Mouse (Mus musculus) heart, embryonic 12.5 days (tissue): ENCODE results near the gene Sim2. TPM values are rescaled to one million over a fixed set of nuclear protein-coding genes. Genes with fewer than 3 reads are reported as not detected.

Experiments used
- ATAC-seq: fragments of 200-750 bp; cut with Nextera tagmentation; 2 replicates; pipeline ENCODE4 v1.8.0; 2017; ENCODE audit warnings: moderate TSS enrichment, moderate library complexity; ENCODE audit not compliant: insufficient number of reproducible peaks, low FRiP score
- H3K27ac ChIP-seq: fragments of 300-500 bp; sonication (generic); 2 replicates; pipeline ENCODE4 v1.5.1; 2016; ENCODE audit warnings: mild to moderate bottlenecking, moderate library complexity; ENCODE audit not compliant: poor library complexity, severe bottlenecking
- H3K27me3 ChIP-seq: fragments of 300-500 bp; sonication (generic); replicated peaks from 2 replicates; pipeline ENCODE4 v1.6.1; 2016; ENCODE audit warnings: mild to moderate bottlenecking, moderate library complexity
- H3K36me3 ChIP-seq: fragments of 300-500 bp; sonication (generic); 2 replicates; pipeline ENCODE4 v1.6.1; 2016; ENCODE audit warnings: mild to moderate bottlenecking, moderate library complexity
- H3K4me1 ChIP-seq: fragments of 300-500 bp; sonication (generic); replicated peaks from 2 replicates; pipeline ENCODE4 v1.6.1; 2016; ENCODE audit warnings: mild to moderate bottlenecking
- H3K4me2 ChIP-seq: fragments of 300-500 bp; sonication (generic); 2 replicates; pipeline ENCODE4 v1.6.1; 2016; ENCODE audit warnings: mild to moderate bottlenecking, moderate library complexity
- H3K4me3 ChIP-seq: fragments of 300-500 bp; sonication (generic); 2 replicates; pipeline ENCODE4 v1.5.1; 2016; ENCODE audit warnings: mild to moderate bottlenecking
- H3K9ac ChIP-seq: fragments of 300-500 bp; sonication (generic); 2 replicates; pipeline ENCODE4 v1.6.1; 2016; ENCODE audit warnings: mild to moderate bottlenecking, moderate library complexity
- H3K9me3 ChIP-seq: fragments of 300-500 bp; sonication (generic); replicated peaks from 2 replicates; pipeline ENCODE4 v1.6.1; 2016; ENCODE audit warnings: mild to moderate bottlenecking, moderate library complexity
- WGBS: fragments of 180-500 bp; shearing (Covaris S2); methylation state at CpG from one replicate; pipeline ENCODE4 v1.1.7; 2016; 5-methylcytosine and 5-hydroxymethylcytosine counted together
- polyA plus RNA-seq: library from polyadenylated mRNA; unstranded; fragments of >200 nt; fragmentation: Nextera tagmentation; extraction: Ambion mirVana; gene quantifications from 2 replicates; pipeline ENCODE4 v1.2.1, GENCODE M21; 2016

Gene Sim2
- polyA plus RNA-seq, 1 experiment from 2014 or later, result not detected

DNA sequence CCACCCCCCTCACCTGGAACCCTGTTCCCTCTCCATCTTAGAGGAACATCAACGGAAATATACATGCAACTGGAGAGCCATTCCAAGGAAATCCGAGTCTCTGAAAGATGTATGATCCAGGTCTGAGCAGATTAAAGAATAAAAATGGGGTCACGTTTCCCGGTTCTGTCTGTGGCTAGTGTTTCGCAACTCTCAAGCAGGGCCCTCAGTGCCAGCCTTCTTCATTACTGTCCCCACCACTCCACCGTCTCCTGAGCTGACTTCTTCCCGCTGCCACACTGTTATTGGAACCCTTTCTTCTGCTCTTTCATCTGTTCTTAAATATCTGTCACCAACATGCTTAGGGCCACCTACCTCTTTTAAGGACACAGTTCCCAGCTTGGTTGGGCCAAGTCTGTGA, 28.4 kb downstream of the Sim2 start:
- 74% methylated on average over 7 of the region's 7 CpGs for WGBS
- H3K4me3 ChIP-seq, result no peak overlapping the region
- no peak overlapping the region for H3K27ac ChIP-seq
- no peaks in the 10 kb centered on the region for H3K9me3 ChIP-seq
- H3K9ac ChIP-seq, result no peak overlapping the region
- no peaks in the 10 kb centered on the region for H3K36me3 ChIP-seq
- no peak for ATAC-seq
- H3K27me3 ChIP-seq, result peaks cover 54% of the 10 kb centered on the region
- H3K4me1 ChIP-seq, result no peaks in the 10 kb centered on the region; the same call in 1 of the 2 replicates
- no peak overlapping the region for H3K4me2 ChIP-seq

- Histone ChIP-seq H3K4me2 (no peak overlapping the region), H3K4me3 (no peak overlapping the region), H3K9ac (no peak overlapping the region), H3K36me3 (no peaks in the 10 kb centered on the region), H3K4me1 (no peaks in the 10 kb centered on the region; the same call in 1 of the 2 replicates), H3K27me3 (peaks cover 54% of the 10 kb centered on the region), H3K9me3 (no peaks in the 10 kb centered on the region), H3K27ac (no peak overlapping the region)
- no peak for ATAC-seq
- 67% methylated on average over 9 of the region's 9 CpGs for whole genome bisulfite sequencing
These were observed 30.0 kb downstream of the Sim2 start for GRCm38 (mm10) chr16:94114693-94115092.

DNA sequence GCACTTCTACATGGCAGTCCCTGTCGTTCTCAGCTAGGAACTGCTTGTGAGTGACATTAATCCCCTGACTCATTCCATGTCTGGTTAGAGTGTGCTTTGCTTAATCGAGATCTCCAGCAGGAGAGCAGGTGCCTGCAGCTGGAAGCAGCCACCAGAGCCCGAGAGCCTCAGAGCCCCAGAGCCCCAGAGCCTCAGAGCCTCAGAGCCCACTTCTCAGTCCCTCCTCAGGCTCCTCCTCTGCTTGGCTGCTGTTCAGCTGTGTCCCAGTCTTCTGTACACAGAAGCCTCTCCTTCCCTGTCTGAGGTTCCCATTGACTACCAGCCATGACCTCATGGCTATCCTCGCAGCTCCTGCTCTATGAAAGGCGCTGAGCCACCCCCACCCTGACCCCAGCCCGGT, 32.6 kb downstream of the Sim2 start:
- H3K27me3 ChIP-seq, result peaks cover 66% of the 10 kb centered on the region
- H3K9ac ChIP-seq, result no peak overlapping the region
- no peaks in the 10 kb centered on the region for H3K36me3 ChIP-seq
- H3K4me1 ChIP-seq, result no peaks in the 10 kb centered on the region; the same call in 1 of the 2 replicates
- no peak overlapping the region for H3K4me3 ChIP-seq
- no peak overlapping the region for H3K27ac ChIP-seq
- ATAC-seq, result no peak
- 57% methylated on average over 6 of the region's 6 CpGs for WGBS
- H3K9me3 ChIP-seq, result no peaks in the 10 kb centered on the region
- H3K4me2 ChIP-seq, result no peak overlapping the region

DNA sequence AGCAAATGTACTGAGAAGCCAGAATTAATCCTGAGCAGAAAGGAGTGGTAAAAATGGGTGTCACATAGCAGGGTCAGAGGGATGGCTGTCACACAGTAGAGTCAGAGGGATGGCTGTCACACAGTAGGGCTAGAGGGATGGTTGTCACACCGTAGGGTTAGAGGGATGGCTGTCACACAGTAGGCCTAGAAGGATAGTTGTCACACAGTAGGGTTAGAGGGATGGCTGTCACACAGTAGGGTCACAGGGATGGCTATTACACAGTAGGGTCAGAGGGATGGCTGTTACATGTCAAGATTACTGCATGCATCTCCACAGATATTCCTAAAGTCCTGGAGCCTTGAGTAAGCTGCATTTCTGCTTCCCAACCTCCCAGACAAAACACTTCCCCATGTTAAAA, 33.7 kb downstream of the Sim2 start:
- Histone ChIP-seq H3K4me3 (no peak overlapping the region), H3K27me3 (peaks cover 66% of the 10 kb centered on the region), H3K36me3 (no peaks in the 10 kb centered on the region), H3K27ac (no peak overlapping the region), H3K9ac (no peak overlapping the region), H3K4me2 (no peak overlapping the region), H3K9me3 (no peaks in the 10 kb centered on the region), H3K4me1 (no peaks in the 10 kb centered on the region; the same call in 1 of the 2 replicates)
- 82% methylated on average over 1 of the region's 1 CpGs for WGBS
- no peak for ATAC-seq

GRCm38 (mm10) chr16:94122347-94122746, 37.6 kb downstream of the Sim2 start:
- Histone ChIP-seq H3K9ac (no peak overlapping the region), H3K27ac (no peak overlapping the region), H3K36me3 (no peaks in the 10 kb centered on the region), H3K9me3 (no peaks in the 10 kb centered on the region), H3K4me1 (peaks cover 14% of the 10 kb centered on the region), H3K4me3 (no peak overlapping the region), H3K4me2 (no peak overlapping the region), H3K27me3 (peaks cover 76% of the 10 kb centered on the region)
- WGBS, result 78% methylated on average over 3 of the region's 3 CpGs
- no peak for ATAC-seq

DNA sequence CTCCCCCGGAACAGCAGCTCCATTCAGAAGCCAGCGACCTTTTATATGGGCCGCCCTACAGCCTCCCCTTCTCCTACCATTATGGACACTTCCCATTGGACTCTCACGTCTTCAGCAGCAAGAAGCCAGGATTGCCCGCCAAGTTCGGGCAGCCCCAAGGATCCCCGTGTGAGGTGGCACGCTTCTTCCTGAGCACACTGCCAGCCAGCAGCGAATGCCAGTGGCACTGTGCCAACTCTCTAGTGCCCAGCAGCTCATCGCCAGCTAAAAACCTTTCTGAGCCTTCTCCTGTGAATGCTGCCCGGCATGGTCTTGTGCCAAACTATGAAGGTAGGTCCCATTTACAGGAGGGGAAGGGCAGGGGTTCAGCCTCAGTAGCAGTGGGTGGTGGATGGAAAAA, 38.5 kb downstream of the Sim2 start:
- ATAC-seq, result no peak
- no peaks in the 10 kb centered on the region for H3K36me3 ChIP-seq
- no peak overlapping the region for H3K9ac ChIP-seq
- no peak overlapping the region for H3K4me3 ChIP-seq
- no peaks in the 10 kb centered on the region for H3K9me3 ChIP-seq
- H3K4me2 ChIP-seq, result no peak overlapping the region
- WGBS, result 73% methylated on average over 11 of the region's 11 CpGs
- H3K27me3 ChIP-seq, result peaks cover 72% of the 10 kb centered on the region
- no peak overlapping the region for H3K27ac ChIP-seq
- H3K4me1 ChIP-seq, result peaks cover 14% of the 10 kb centered on the region

DNA sequence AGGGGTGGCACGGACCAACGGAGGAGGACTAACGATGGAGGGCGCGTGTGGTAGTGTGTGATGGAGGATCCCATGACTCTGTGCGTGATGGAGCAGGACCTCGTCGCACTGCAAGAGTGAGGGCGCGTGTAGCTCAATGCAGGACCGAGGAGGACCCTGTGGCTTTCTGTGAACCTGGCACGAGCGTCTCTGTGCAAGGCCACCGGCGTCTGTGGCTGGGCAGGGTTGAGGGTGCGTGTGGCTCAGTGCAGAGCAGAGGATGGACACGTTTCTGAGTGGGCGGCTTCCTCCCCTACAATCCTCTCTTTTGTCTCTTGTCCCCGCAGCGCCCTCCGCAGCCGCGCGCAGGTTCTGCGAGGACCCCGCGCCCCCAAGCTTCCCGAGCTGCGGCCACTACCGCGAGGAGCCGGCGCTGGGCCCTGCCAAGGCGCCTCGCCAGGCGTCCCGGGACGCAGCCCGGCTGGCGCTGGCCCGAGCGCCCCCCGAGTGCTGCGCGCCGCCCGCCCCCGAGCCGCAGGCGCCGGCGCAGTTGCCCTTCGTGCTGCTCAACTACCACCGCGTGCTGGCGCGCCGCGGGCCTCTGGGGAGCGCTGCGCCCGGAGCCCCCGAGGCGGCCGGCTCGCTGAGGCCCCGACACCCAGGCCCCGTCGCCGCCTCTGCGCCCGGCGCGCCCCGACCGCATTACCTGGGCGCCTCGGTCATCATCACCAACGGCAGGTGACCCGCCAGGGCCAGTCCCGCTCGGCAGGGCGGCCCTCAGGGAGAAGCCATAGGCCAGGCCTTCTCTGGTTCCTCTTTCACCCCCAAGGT, 40.6 kb downstream of the Sim2 start:
- WGBS, result 2% methylated on average over 81 of the region's 83 CpGs
- H3K4me2 ChIP-seq, result peak overlapping the region; percentile 99
- H3K27me3 ChIP-seq, result peaks cover 65% of the 10 kb centered on the region
- H3K4me3 ChIP-seq, result peak overlapping the region; percentile 52
- no peaks in the 10 kb centered on the region for H3K36me3 ChIP-seq
- no peak overlapping the region for H3K27ac ChIP-seq
- H3K9ac ChIP-seq, result peak overlapping the region; percentile 62
- H3K9me3 ChIP-seq, result no peaks in the 10 kb centered on the region
- H3K4me1 ChIP-seq, result peaks cover 18% of the 10 kb centered on the region
- peak; percentile 36; the same call in 1 of the 2 replicates for ATAC-seq

DNA sequence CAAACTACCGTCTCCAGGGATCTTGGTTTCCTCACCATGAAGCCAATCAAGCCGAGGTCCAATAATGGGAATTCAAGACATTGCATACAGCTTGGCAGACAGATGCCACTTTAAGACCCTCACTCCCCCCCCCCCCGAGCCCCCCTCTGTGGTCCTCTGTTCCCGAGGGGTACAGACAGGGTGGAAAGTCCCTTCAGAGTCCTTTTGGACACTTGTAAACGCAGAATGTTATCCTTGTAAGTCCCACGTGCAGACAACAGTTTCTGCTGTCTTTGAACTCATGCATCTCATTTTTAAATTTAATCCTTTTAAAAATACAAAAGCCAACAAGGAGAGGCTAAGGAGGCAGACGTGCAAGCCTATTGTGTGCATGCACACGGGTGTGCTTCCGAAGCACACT, 41.5 kb downstream of the Sim2 start:
- Histone ChIP-seq H3K4me1 (peaks cover 18% of the 10 kb centered on the region), H3K9me3 (no peaks in the 10 kb centered on the region), H3K36me3 (no peaks in the 10 kb centered on the region), H3K27me3 (peaks cover 58% of the 10 kb centered on the region), H3K9ac (no peak overlapping the region), H3K27ac (no peak overlapping the region), H3K4me2 (peak overlapping the region; percentile 99; the same call in 1 of the 2 replicates), H3K4me3 (no peak overlapping the region)
- ATAC-seq, result no peak
- WGBS, result 53% methylated on average over 9 of the region's 9 CpGs

DNA sequence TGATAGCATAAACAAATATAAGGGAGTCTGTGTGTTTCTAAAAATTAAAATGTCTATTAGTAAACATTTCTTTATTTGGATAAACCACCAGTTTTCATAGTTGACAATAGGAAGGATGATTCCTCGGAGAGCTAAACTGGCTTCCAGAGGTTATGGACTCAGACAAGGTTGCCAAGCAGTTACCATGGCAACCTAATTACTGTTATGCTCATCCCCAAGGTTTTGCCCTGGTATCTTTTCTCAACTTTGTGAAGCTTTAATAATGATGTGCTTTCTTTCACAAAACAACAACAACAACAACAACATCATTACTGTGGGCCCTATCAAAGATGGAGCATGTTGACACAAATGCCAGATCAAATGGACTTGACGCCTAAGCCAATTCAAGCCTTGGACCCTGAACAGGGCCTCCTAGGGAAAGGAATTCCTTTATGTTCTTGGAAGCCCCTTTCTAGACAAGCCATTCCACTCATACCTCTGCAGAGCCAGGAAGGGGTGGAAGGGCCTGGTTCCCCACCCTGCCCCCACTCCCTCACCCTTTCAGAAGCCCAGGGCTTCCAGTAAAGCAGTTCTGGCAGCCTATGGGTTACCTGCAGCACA, 43.6 kb downstream of the Sim2 start:
- Histone ChIP-seq H3K9me3 (no peaks in the 10 kb centered on the region), H3K27ac (no peak overlapping the region), H3K4me3 (no peak overlapping the region), H3K4me1 (peaks cover 18% of the 10 kb centered on the region), H3K4me2 (no peak overlapping the region), H3K9ac (no peak overlapping the region), H3K36me3 (peaks cover 7% of the 10 kb centered on the region; the same call in 1 of the 2 replicates), H3K27me3 (peaks cover 40% of the 10 kb centered on the region)
- ATAC-seq, result no peak
- WGBS, result 59% methylated on average over 2 of the region's 2 CpGs

- no peak for ATAC-seq
- H3K27ac ChIP-seq, result no peak overlapping the region
- WGBS, result 75% methylated on average over 10 of the region's 10 CpGs
These were observed 49.5 kb downstream of the Sim2 start for GRCm38 (mm10) chr16:94134218-94134617.

DNA sequence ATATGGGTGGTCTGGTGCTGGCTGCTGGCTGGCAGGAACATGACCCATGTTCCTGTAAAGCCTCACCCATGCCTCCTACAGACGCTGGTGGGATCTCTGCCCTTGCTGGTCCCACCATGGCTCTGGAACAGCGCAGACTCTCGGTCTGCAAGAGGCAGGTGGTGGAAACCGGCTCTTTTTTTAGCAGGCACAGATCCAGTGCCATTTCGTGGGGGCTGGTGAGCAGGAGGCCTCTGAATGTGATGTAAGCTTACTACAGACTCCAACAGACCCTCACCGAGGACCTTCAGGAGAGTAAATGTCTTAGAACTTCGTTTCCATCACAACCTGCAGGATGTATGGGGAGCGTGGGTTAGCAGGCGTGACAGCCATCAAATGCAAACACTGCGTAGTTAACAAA, 56.0 kb downstream of the Sim2 start:
- Histone ChIP-seq H3K9ac (no peak overlapping the region), H3K36me3 (peaks cover 7% of the 10 kb centered on the region; the same call in 1 of the 2 replicates), H3K27me3 (no peaks in the 10 kb centered on the region), H3K4me1 (peaks cover 31% of the 10 kb centered on the region), H3K27ac (no peak overlapping the region), H3K9me3 (no peaks in the 10 kb centered on the region), H3K4me3 (no peak overlapping the region), H3K4me2 (no peak overlapping the region)
- no peak for ATAC-seq
- WGBS, result 58% methylated on average over 10 of the region's 10 CpGs

More at GRCm38 (mm10) chr16:94134218-94134617, 49.5 kb downstream of the Sim2 start:
- Histone ChIP-seq H3K4me1 (no peaks in the 10 kb centered on the region), H3K36me3 (peaks cover 19% of the 10 kb centered on the region; the same call in 1 of the 2 replicates), H3K9ac (no peak overlapping the region), H3K9me3 (no peaks in the 10 kb centered on the region), H3K4me3 (no peak overlapping the region), H3K4me2 (no peak overlapping the region), H3K27me3 (no peaks in the 10 kb centered on the region)
